Mouse (Mus musculus) cerebellum, postnatal 10 days (tissue): Measurements from ENCODE around the gene Olfr1340.

Experiments used
- DNase-seq, 2 experiments: peaks; one replicate each; pipeline ENCODE4 v3.0.0; 2021; ENCODE audit warnings: mixed read lengths in 2 of 2

Gene Olfr1340

DNA sequence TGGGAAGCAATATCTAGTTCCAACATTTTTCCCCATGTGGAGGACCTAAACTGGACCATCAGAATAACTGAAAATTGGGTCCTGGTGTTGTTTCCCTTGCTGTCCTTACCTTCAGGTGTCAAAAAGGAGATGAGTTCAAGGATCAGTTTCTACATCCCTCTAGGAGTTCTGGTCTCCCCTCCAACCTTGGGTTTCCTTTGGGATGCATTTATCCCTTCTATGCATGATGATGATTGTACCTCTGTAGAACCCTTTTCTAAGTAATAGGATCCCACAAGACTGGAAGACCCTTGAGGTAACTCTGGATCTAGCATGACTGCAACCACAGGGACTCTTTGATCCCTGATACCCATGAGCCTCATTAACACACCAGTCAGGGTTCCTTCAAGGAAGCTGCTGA is at the start of gene Olfr1340:
Olfr1340 (plus strand) TSS at position 301 of the 400 bp plus-strand sequence.
- no peak for DNase-seq

- no peak for DNase-seq
These were observed 32.9 kb upstream of the Olfr1340 start for GRCm38 (mm10) chr4:118687086-118687485.

GRCm38 (mm10) chr4:118692412-118692973 is 27.4 kb upstream of the Olfr1340 start, which contains the start of gene Olfr1342:
Gene Olfr1342 (minus strand): TSS chr4:118692756.
- DNase-seq: no peak

- DNase-seq: no peak
These were observed 26.1 kb upstream of the Olfr1340 start for GRCm38 (mm10) chr4:118693812-118694211.

DNA sequence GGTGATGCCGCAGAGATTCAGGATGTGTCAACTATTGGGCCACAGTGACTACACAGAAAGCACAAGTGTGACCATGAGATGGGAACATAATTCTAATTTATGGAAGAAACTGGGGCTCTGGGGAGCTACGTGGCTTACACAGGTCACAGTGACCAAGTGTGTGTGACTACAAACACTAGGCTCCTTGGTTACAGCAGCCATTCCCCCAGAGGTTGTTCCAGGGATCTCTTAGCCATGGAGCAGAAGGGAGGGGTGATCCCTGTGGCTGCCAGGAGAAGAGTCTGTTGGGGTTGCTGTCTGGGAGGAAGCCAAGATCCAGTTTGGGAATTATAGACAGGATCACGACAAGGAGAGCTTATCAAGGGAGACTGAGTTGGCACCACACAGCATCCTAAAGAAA is 16.7 kb upstream of the Olfr1340 start, which contains the start of gene Olfr1341:
Olfr1341 (plus strand) TSS at position 301 of the 400 bp plus-strand sequence.
- DNase-seq: no peak

GRCm38 (mm10) chr4:118708086-118708485 is 11.9 kb upstream of the Olfr1340 start:
- no peak for DNase-seq

- no peak for DNase-seq
These were observed 8.3 kb upstream of the Olfr1340 start for GRCm38 (mm10) chr4:118711656-118712055.

DNA sequence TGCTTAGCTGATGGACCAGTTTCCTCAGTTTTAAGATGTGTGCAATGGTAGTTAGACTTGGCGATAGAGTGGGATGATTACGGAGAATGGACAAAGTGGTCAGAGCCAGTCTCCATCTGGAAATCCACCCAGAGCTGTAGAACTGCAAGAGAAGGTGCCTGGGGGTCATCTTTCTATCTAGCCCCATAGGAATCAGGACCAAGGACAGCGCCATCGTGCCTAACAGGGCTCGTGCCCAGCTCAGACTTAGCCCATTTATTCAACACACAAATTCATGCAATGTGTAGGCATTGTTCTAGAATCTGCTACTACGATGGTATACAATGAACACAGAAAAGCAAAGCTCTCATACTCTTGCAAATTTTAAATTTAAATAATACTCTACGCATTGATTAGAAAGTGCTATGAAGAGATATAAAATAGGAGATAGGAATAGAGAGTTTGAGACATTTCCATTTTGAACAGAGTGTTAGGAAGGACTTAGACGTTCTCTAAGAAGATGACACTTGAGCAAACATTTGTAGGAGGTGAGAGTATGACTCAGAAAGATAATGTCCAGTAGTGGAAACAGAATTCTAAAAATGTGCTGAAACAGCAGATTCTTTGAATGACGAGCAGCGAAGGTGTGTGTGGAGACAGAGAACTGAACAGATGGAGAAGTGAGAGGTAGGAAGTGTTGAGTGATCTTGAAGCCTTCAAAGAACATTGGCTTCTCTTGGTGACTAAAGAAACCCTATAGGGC is 2.0 kb downstream of the Olfr1340 start:
- DNase-seq: no peak

- no peak for DNase-seq
These were observed 11.9 kb downstream of the Olfr1340 start, which contains the start of gene Olfr1339 for GRCm38 (mm10) chr4:118731875-118732274. Gene Olfr1339 (plus strand): TSS chr4:118732175.

GRCm38 (mm10) chr4:118739574-118739973 is 19.6 kb downstream of the Olfr1340 start:
- no peak for DNase-seq

GRCm38 (mm10) chr4:118740988-118741698 is 21.2 kb downstream of the Olfr1340 start:
- peak in 1 of 2 experiments; percentile 6 for DNase-seq

DNA sequence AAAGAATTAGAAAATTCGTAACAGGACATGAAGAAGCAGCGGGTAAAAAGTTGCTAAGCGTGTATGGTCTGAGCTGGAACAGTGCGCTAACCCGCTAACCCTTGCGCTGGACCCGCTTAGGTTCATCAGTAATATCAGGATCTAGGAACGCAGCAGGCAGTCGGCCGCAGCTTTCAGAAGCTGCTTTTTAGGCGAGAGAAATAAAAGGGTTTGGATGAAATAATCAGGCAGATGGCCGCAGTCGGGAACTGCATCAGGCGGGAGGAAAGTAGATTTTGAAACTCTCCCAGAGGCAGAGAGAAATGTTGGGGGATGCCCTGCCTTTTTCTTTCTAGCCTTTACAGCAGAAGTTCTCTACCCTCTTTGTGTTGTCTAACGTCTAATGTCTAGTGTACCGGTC is 21.9 kb downstream of the Olfr1340 start:
- peak; percentile 38 to 70 for DNase-seq

DNA sequence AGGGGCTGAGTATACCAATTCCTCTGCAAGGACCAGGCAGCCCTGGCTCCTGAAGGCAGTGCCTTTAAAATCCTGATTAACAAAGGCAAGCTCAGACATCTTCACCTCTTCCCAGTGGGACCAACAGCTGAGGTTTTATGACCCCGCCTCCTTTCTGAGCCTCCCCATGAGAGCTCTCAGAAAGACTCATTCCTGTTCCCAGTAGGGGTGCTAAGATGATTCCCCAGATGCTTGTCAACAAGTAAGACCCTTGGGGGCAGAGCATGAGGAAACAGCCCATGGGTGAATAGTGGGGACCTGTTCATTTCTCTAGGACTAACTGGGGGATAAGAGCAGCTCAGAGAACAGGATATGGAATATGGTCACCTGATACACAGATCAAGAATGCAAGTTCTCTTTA is 38.7 kb downstream of the Olfr1340 start, which contains the start of gene Olfr1338:
Olfr1338 (minus strand) TSS at position 101 of the 400 bp plus-strand sequence.
- no peak for DNase-seq
